Mouse (Mus musculus) ovary, postnatal 10 days (tissue): ENCODE results near the gene Hspa5.
"Not testable (repeated sequence)": the region's sequence is repeated elsewhere in the genome, so short reads cannot be mapped to it uniquely, and the experiment has no call there.

ENCODE experiments used
- DNase-seq: peaks from one replicate; pipeline ENCODE4 v3.0.0; 2022; ENCODE audit warnings: low spot score

Hspa5 gene

DNA sequence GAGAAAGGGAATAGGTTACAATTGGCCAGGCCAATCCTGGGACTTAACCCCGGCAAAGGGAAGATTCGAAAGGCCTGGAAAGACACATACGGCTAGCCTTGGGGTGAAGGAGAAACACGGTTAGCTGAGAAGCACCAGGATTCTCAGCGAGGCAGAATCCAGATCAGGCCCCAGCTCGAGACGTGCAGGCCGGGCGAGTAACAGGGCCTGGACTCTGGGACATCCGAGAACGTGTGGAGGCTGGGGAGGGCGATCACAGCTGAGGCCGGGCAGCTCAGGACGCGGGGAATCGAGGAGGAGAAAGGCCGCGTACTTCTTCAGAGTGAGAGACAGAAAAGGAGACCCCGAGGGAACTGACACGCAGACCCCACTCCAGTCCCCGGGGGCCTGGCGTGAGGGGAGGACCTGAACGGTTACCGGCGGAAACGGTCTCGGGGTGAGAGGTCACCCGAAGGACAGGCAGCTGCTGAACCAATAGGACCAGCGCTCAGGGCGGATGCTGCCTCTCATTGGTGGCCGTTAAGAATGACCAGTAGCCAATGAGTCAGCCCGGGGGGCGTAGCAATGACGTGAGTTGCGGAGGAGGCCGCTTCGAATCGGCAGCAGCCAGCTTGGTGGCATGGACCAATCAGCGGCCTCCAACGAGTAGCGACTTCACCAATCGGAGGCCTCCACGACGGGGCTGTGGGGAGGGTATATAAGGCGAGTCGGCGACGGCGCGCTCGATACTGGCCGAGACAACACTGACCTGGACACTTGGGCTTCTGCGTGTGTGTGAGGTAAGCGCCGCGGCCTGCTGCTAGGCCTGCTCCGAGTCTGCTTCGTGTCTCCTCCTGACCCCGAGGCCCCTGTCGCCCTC lies at the start of gene Hspa5:
Hspa5 (plus strand) TSS at position 603 of the 859 bp plus-strand sequence.
- DNase-seq: peak; percentile 95

DNA sequence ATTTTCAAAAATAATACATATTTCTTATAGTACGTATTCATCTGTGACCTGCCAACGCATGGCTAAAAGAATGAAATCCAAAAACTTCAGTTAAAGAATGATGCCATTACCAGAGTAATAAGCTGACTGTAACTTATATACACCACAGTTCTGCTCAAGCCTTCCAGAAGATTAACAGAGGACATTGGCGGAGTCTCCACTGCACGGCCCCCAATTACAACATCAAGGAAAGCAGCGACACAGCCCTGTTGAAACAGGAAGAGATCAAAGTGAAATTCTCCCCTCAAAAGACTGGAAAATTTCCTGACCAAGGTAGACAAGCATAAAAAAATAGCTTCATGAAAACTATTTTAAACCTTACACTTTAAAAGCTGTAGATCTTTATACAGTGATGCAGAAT lies 46.5 kb upstream of the Hspa5 start:
- no peak for DNase-seq

DNA sequence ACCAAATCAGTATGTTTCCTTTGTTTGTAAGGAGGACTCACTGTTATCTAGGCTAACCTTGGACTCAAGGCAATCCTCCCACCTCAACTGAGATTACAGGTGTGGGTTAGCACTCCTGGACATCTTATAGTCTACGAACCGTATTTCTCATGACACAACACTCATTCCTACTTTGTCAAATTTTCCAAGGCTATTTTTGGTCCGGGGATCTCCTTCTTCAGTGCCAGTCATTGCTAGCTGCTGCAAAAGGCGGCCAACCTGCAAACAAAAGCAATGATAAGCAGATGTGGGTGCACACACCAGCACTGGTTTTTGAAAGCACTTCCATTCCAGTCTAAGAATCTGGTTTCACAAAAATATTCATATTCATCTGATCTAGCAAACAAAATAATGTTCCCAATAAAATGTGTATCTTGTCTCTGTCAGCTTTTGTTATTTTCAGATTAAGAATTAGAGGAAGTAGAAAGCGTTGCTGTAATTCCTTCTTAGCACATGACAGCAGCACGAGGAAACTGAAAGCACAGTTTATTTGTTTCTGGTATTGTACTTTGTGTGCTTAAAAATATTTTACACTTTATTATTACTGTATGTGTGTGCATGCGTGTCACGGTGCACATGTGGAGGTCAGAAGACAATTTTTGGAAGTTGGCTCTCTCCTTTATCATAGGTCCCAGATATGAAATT lies 44.6 kb upstream of the Hspa5 start:
- no peak for DNase-seq

DNA sequence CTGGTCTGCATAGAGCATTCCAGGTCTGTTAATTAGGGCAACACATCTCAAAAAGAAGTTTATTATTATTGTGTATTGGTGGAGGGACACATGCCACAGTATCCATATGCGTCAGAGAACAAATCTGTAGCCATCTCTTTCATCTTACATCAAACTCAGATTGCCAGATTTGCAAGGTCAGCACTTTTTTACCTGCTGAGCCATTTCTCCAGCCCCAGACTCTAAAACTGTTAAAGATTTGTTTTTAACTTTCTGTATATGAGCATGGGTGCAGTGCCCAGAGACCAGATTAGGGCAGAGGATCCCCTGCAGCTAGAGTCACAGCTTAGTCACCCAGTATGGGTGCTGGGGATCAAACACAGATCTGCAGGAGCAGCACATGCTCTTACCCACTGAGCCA lies 35.1 kb upstream of the Hspa5 start:
- DNase-seq: no peak

DNA sequence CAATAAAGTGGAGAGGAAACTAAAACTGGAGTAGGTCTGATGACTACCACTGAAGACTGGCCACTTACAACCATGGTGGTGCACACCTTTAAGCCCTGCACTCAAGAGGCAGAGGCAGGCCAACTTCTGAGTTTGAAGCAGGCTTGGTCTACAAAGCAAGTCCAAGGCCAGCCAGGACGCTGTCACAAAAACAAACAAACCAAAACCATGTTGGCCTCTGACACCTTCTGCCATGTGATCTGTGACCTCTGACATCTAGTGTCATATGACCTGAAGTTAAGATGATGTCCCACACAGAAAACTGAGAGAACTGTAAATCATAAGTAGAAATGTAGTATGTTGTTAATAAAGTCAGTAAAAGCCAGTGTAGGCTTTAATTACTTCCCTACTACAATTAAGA lies 33.9 kb upstream of the Hspa5 start:
- DNase-seq: no peak

DNA sequence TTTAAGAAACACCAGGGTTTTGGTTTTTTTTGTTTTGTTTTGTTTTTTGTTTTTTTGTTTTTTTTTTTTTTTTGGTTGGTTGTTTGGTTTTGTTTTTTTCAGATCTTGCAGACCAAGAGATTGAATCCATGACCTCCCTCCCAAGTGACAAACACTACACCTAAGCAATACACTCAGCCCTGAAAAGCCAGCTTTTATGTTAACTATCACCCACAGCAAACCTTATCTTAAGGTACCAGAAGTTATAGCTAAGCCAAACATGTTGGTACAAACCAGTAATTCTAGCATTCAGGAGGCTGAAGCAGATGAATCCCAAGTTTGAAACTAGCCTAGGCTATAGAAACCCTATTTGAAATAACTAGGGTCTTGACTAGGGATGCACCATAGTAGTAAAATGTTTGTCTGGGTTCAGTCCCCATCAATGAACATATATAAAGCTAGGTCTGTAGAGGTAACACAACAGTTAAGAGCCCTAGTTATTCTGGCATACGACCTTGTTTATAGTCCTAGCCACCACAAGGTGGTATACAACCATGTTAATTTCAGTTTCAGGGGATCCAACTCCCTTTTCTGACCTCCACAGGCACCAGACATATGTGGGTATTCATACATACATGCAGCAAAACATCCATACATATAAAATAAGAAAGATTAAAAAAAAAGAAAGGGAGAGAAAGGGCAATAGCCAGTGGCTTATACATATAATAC lies 31.9 kb upstream of the Hspa5 start:
- DNase-seq: no peak

DNA sequence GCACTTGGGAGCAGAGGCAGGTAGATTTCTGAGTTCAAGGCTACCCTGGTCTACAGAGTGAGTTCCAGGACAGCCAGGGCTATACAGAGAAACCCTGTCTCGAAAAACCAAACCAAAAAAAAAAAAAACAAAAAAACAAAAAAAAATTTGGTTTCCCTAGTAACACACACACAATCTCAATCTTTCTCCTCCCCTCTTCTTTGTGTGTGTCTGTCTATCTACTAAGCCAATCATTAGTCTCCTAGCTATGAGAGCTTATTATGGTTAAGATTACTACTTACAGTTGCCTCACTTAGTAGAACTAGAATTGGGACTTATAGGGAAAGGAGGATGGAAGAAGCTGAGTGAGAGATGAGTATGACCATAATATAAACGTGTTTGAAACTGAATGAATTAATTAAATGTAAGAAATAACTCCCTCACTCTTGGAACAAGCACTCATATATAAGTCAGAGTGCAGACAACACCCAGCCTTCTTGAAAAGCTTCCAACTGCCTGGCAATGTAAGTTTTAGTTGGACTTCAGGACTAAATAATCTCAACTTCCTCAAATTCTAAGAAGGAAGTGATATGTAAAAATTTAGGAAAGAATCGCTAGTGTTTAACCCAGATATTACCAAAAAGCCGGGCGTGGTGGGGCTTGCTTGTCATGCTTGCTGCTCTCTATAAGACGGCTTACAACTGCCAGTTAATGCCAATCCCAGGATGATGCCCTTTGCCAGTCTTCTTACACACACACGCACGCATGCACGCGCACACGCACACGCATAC lies 30.2 kb upstream of the Hspa5 start:
- no peak for DNase-seq

DNA sequence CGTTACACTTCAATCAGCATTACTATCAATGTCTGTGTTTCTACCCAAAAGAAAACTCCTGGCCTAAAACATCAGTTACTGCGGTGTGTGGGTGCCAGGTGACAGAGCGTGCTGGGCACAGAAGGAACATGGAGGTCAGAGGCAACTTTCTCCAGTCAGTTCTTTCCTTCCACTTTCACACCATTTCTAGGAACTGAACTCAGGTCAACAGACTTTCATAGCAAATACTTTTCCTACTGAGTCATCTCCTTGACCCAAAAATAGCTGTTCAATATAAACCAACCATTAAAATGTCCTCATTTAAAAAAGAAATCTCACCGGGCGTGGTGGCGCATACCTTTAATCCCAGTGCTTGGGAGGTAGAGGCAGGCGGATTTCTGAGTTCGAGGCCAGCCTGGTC lies 29.1 kb upstream of the Hspa5 start:
- no peak for DNase-seq

DNA sequence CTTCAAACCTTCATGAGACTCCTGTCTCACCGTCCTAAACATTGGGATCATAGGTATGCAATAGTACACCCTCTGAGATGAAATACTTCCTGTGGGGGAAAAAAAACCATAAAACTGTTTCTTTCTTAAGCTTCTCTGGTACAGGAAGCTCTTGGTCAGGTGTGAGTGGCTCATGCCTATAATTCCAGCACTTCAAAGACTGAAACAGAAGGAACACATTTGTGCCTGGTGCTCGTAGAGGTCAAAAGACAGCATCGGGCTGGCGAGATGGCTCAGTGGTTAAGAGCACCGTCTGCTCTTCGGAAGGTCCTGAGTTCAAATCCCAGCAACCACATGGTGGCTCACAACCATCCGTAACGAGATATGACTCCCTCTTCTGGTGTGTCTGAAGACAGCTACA lies 27.3 kb upstream of the Hspa5 start:
- DNase-seq: no peak

DNA sequence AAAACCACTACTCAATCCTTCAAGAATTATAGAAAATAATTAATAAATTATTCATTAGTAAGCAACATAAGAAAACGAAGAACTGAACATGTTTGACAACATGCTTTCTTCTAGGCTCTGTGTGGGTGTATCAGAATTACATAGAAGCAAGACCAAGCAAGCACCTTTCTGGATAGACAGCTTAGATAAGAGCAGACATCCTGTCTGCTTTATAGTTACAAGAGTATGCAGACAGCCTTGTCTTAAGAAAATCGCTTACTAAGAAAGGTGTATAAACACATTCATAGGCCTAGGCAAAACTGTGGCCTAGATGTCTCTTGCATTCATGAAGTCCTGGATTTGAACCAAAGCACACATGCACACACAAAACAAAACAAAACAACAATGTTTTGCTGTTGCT lies 26.1 kb upstream of the Hspa5 start:
- no peak for DNase-seq

DNA sequence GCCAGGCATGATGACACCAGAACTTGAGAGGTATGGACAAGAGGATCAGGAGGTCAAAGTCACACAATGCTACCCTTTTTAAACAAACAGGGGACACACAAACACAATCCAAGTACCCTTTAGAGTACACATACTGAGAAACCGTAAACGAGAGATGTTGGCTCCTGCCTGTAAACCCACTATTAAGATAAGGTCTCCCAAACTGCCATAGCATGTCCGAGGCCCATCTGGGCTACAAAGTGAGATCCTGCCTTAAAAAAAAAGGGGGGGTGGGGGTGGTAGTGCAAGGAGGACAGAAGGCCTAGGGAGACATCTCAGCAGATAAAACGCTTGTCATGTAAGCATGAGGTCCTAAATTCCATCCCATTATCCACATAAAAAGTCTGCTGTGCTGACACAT lies 23.3 kb upstream of the Hspa5 start:
- no peak for DNase-seq

DNA sequence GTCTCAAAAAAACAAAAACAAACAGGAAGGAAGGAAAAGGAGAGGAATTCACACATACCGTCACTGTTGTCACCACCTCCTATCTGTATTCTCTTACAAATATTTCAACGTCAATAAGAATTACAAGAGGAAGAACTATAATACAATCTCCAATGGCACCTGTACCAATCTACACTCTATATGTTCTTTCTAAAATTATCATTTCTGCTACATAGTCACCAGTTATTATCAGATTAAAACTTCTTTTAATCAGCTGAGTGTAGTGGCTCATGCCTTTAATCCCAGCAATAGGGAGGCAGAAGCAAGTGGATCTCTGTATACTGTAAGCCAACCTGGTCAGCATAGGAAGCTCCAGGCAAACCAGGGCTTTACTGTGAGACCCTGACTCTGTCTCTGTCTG lies 21.5 kb upstream of the Hspa5 start:
- DNase-seq: no peak

DNA sequence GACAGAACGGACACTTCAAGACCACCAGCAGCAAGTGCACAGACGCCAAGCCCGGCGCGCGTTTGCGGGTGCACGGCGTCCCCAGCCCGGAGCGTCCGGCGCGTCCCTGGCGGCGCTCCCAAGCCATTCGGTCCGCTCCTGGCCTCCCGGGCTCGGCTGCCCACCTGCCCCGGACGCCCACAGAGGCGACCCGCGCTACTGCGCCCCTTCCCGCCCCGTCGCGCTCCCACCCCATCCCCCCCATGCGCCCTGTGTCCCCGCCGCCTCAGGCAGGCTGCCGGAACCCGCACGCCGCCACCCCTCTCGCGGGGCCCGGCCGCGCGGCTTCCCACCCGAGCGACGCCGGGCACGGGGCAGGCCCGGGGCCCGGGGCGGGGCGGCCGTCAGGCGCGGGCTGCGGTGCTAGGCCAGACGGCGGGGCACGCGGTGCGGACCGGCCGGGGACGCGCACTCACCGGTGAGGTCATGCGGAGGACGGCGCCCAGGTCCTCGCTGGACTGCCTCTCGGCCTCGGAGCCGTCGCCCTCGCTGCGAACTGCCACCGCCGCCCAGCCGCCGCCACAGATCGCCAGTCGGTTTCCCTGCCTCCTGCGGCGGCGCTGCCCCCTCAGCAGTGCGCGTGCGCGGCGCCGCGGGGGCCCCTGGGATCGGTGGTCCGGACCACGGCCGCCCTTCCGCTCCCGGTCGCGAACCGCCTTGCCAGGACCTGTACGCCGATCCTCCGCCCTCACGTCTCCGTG lies 17.8 kb upstream of the Hspa5 start:
- peak; percentile 75 for DNase-seq

DNA sequence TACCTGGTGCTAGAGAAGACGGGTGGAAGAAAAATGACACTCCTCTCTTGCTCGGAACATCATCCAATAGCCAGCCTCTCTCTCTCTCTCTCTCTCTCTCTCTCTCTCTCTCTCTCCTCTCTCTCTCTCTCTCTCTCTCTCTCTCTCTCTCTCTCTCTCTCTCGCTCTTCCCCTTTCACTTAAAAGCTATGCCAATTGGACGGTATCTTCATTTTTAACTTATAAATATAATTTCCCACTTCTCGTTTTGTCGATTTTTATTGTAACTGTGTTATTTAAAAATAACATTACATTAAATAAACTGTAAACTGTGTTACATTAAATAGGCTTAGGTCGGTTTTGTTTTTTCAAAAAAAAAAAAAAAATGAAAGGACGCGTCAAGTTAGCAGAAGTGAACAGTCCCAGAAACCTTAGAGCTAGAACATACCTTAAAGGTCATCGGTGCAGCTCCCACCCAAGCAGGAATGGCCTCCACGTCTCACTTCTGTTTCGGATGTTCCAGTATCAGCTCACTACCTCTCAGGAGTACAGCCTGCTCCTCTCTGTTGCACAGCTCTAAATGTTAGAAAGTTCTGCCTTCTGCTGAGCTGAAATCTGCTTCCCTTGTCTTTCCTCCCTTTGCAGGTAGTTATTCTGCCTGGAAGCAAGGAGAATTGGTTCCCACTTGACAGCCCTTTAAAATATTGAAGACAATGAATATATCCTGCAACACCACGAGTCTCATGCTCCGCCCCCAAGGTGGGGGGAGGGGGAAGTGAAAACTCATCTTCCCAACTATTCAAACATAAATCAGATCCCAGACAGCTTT lies 17.0 kb upstream of the Hspa5 start, which contains the start of gene Gapvd1:
Gapvd1 (minus strand) TSS at position 682 of the 808 bp plus-strand sequence.
- no peak for DNase-seq

DNA sequence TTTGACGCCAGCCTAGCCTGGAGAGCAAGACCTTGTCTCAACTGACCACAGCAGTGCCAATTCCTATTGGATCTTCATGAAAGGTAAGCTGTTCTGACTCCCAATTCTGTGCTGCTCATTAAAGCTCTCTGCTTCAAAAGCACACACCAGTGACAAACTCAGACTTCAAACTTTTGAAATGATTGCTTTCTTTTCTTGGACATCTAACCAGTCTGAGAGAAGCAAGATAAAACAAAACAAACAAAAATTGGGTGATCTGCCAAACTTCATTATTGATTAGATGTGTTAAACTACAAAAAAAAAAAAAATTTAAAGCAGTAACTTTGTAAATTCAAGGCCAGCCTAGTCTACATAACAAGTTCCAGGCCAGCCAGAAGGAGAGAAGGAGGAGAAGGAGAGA lies 14.4 kb upstream of the Hspa5 start:
- no peak for DNase-seq

DNA sequence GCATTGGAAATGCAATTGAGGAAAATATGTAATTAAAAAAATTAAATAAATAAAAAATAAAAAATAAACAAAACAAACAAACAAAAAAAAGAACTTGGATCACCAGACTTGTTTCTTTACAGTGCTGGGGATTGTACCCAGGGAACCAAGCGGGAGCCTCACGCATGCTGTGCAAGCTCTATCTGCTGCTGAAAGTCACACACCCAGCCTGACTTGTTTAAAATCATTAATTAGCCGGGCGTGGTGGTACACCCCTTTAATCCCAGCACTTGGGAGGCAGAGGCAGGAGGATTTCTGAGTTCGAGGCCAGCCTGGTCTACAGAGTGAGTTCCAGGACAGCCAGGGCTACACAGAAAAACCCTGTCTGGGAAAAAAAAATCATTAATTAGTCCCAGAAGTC lies 10.5 kb upstream of the Hspa5 start:
- DNase-seq: not testable (repeated sequence)

DNA sequence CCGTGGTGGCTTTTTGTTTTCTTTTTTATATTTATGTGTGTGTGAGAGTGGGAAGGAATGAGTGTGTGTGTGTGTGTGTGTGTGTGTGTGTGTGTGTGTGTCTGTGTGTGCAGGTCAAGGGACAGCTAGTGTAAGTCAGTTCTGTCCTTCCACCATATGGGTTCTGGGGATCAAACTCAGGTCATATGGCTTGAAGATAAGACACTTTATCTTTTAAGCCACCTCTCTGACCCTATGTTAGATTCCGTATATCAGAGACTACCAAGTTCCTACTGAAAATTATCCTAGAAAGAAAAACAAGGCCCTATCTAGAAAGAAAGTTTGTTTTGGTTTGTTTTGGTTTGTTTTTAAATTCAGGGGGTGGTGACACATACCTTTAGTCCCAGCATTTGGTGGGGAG lies 9.6 kb upstream of the Hspa5 start:
- no peak for DNase-seq

DNA sequence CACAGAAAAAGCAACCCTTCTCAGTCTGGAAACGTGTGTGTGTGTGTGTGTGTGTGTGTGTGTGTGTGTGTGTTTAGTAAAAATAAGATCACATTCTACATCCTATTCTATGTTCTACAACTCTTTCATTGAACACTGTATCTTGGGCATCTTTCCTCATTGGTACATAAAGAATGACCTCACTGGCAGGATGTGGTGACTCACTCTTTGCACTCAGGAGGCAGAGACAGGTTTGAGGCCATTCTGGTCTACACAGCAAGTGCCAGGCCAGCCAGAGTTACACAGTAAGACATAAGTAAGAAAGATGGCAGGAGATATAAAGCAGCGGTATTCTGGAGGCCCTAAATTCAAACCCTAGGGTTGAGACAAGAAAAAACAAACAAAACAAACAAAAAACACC lies 8.9 kb upstream of the Hspa5 start:
- DNase-seq: no peak

DNA sequence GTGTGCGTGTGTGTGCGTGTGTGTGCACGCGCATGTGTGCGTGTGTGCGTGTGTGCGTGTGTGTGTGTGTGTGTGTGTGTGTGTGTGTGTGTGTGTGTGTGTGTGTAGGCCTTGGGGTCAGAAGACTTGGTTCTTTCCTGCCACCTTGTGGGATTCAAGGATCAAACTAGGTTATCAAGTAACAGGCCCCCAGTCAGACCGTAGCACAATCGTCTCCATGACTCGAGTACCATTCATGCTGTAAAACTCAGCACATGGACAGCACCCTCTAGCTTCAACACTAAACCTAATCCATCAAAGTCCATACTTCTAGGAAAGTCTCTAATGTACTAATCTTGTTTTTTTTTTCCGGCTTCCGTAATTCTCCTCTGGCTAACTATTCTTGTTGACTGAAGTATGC lies 7.0 kb upstream of the Hspa5 start:
- no peak for DNase-seq

DNA sequence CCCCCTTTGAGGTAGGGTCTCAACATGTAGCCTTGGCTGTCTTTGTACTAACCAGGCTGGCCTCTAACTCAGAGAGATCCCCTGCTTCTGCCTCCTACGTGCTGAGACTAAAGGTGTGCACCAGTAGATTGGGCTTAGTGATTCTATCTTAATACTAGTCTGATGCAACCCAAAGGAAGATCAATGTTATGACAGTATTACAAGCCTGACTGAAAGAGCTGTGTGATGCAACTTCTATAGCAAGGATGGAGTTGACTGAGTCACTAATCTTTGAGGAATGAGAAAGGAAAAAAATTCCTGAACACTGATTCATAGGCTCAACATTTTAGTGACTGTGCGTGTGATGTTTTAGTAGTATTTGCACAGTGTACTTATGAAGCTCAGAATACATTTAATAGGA lies 1.7 kb upstream of the Hspa5 start:
- DNase-seq: no peak

DNA sequence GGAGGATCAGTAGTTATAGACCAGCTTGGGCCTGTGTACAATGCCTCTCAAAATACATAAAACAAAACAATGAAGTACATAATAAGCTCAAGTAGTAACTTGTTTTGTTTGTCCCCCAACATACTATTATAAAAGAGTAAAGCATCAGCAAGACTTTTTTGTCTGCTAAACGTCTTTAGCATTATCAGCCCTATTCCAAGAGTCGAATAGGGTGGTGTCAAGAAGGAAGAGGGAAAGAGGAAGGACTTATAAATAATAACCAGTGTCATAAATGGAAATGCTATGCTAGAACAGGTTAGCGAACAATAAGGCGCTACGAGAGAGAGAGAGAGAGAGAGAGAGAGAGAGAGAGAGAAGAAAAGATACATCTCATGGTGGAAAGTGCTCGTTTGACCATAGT lies 819 bp upstream of the Hspa5 start:
- no peak for DNase-seq
